Mouse (Mus musculus) kidney, embryonic 15.5 days (tissue): ENCODE measurements around the gene Snx29. TPM values are rescaled to one million over a fixed set of nuclear protein-coding genes. Genes with fewer than 3 reads are reported as not detected.
A peak's percentile ranks its signal among the peaks of the same experiment; 100 is the strongest.
"Not testable (repeated sequence)": the region's sequence is repeated elsewhere in the genome, so short reads cannot be mapped to it uniquely, and the experiment has no call there.

Experiments
- ATAC-seq: fragments of 200-750 bp; cut with Nextera tagmentation; replicated peaks from 2 replicates; pipeline ENCODE4 v1.8.0; 2017; ENCODE audit warnings: moderate TSS enrichment; ENCODE audit not compliant: low FRiP score
- H3K27ac ChIP-seq: fragments of 300-500 bp; sonication (generic); 2 replicates; pipeline ENCODE4 v1.5.1; 2015; ENCODE audit warnings: mild to moderate bottlenecking, inconsistent platforms
- H3K27me3 ChIP-seq: fragments of 300-500 bp; sonication (generic); 2 replicates; pipeline ENCODE4 v1.6.1; 2015; ENCODE audit warnings: inconsistent platforms
- H3K36me3 ChIP-seq: fragments of 300-500 bp; sonication (generic); 2 replicates; pipeline ENCODE4 v1.6.1; 2015; ENCODE audit warnings: inconsistent platforms
- H3K4me1 ChIP-seq: fragments of 300-500 bp; sonication (generic); 2 replicates; pipeline ENCODE4 v1.6.1; 2015; ENCODE audit warnings: inconsistent platforms
- H3K4me2 ChIP-seq: fragments of 300-500 bp; sonication (generic); 2 replicates; pipeline ENCODE4 v1.6.1; 2015; ENCODE audit warnings: moderate library complexity, mild to moderate bottlenecking, inconsistent platforms
- H3K4me3 ChIP-seq: fragments of 300-500 bp; sonication (generic); replicated peaks from 2 replicates; pipeline ENCODE4 v1.5.1; 2015; ENCODE audit warnings: mild to moderate bottlenecking, inconsistent platforms
- H3K9ac ChIP-seq: fragments of 300-500 bp; sonication (generic); 2 replicates; pipeline ENCODE4 v1.6.1; 2015; ENCODE audit warnings: mild to moderate bottlenecking, inconsistent platforms
- H3K9me3 ChIP-seq: fragments of 300-500 bp; sonication (generic); replicated peaks from 2 replicates; pipeline ENCODE4 v1.6.1; 2016; ENCODE audit warnings: inconsistent platforms
- WGBS: fragments of 180-500 bp; shearing (Covaris S2); methylation state at CpG from one replicate; pipeline ENCODE4 v1.1.7; 2015; ENCODE audit warnings: mixed read lengths; 5-methylcytosine and 5-hydroxymethylcytosine counted together
- polyA plus RNA-seq: library from polyadenylated mRNA; unstranded; fragments of >200 nt; fragmentation: Nextera tagmentation; extraction: Ambion mirVana; gene quantifications from 2 replicates; pipeline ENCODE4 v1.2.1, GENCODE M21; 2015

Snx29 gene
- 17.1 and 19.8 TPM in 2 replicates for polyA plus RNA-seq

DNA sequence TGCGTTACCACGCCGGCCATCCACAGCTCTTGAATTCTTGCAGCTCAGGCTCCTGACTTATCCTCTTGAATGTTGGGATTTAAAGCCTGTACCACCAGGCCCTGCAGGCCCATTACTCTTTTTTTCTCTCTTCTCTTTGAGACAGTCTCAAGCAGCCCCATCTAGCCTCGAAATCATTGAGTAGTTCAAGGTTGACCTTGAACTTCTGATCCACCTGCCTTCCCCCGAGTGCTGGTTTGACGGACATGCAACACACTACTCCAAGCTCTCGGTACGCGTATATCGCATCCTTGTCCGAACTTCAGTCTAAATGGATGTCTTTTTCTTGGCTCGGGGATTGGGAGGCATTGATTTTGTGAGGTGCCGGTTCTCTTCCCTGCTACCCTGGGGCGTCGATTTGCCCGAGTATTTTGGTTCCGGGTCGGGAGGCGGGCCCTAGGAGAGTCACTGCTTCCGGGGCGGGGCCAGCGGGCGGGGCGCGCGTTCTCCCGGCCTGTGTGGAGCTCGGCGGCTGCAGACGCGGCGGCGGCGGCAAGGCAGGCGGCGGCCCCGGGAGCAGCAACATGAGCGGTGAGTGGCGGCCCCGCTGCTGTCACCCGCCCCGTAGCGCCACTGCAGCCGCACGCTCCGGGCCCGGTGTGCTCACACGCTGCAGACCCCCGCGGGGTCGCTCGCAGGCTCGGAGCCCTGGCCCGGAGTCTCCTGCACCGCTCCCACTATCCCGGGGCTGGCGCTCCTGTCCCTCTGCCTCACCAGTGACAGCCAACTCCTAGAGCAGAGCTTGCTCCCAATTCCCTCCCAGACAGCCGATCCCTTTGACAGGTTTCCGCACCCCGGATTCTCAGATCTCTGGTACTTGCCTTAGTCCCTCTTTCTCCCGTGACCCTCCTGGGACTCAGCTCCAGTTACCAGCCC lies at the start of gene Snx29:
Gene Snx29, plus strand, starts transcription at position 500 of the 915 bp plus-strand sequence.
- no peaks in the 10 kb centered on the region for H3K36me3 ChIP-seq
- 4% methylated on average over 61 of the region's 61 CpGs for WGBS
- H3K27ac ChIP-seq: peak within 1 kb of the TSS; percentile 86
- H3K4me1 ChIP-seq: peaks cover 18% of the 10 kb centered on the region
- H3K4me2 ChIP-seq: peak within 1 kb of the TSS; percentile 82
- H3K4me3 ChIP-seq: peak within 1 kb of the TSS; percentile 89
- no peaks in the 10 kb centered on the region for H3K9me3 ChIP-seq
- no peaks in the 10 kb centered on the region for H3K27me3 ChIP-seq
- ATAC-seq: peak; percentile 98
- H3K9ac ChIP-seq: peak within 1 kb of the TSS; percentile 85

DNA sequence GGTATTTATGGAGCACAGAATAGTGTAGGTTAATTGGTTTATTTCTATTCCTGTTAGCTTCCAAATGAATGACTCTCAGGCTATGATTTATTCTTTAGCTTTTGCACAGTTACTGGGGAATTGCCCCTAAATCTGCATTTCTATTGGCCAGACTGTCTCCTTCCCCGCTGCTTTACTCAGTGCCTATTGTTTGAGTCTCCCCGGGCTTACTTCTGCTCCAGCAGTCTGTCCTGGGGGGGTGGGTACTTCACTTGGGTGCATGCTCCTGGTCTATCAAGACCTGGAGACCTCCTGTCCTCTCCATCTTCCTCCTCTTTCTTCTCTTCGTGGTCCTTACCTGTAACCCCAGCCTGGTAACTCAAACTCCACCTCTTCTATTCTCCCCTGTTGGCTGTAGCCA lies 45.8 kb upstream of the Snx29 start:
- H3K9me3 ChIP-seq: no peaks in the 10 kb centered on the region
- ATAC-seq: no peak
- H3K4me3 ChIP-seq: no peak overlapping the region
- H3K27me3 ChIP-seq: no peaks in the 10 kb centered on the region
- no peaks in the 10 kb centered on the region for H3K4me1 ChIP-seq
- no peak overlapping the region for H3K9ac ChIP-seq
- WGBS: 41% methylated on average over 3 of the region's 3 CpGs
- no peaks in the 10 kb centered on the region for H3K36me3 ChIP-seq
- no peak overlapping the region for H3K4me2 ChIP-seq
- no peak overlapping the region for H3K27ac ChIP-seq

GRCm38 (mm10) chr16:11278778-11279177 lies 43.9 kb upstream of the Snx29 start:
- no peak overlapping the region for H3K9ac ChIP-seq
- ATAC-seq: no peak
- no peaks in the 10 kb centered on the region for H3K4me1 ChIP-seq
- H3K27me3 ChIP-seq: no peaks in the 10 kb centered on the region
- no peak overlapping the region for H3K27ac ChIP-seq
- no peak overlapping the region for H3K4me3 ChIP-seq
- H3K36me3 ChIP-seq: no peaks in the 10 kb centered on the region
- WGBS: 80% methylated on average over 6 of the region's 6 CpGs
- H3K9me3 ChIP-seq: no peaks in the 10 kb centered on the region
- no peak overlapping the region for H3K4me2 ChIP-seq

GRCm38 (mm10) chr16:11282655-11283232 lies 40.0 kb upstream of the Snx29 start:
- H3K9me3 ChIP-seq: no peaks in the 10 kb centered on the region
- no peaks in the 10 kb centered on the region for H3K36me3 ChIP-seq
- no peaks in the 10 kb centered on the region for H3K4me1 ChIP-seq
- H3K27me3 ChIP-seq: no peaks in the 10 kb centered on the region
- 85% methylated on average over 5 of the region's 5 CpGs for WGBS
- no peak overlapping the region for H3K9ac ChIP-seq
- no peak overlapping the region for H3K27ac ChIP-seq
- H3K4me2 ChIP-seq: no peak overlapping the region
- H3K4me3 ChIP-seq: no peak overlapping the region
- no peak for ATAC-seq

GRCm38 (mm10) chr16:11284881-11285280 lies 37.8 kb upstream of the Snx29 start:
- no peak for ATAC-seq
- no peak overlapping the region for H3K27ac ChIP-seq
- H3K4me2 ChIP-seq: no peak overlapping the region
- WGBS: 86% methylated on average over 2 of the region's 2 CpGs
- no peaks in the 10 kb centered on the region for H3K4me1 ChIP-seq
- H3K4me3 ChIP-seq: no peak overlapping the region
- no peaks in the 10 kb centered on the region for H3K27me3 ChIP-seq
- peaks cover 8% of the 10 kb centered on the region; the same call in 1 of the 2 replicates for H3K9me3 ChIP-seq
- H3K9ac ChIP-seq: no peak overlapping the region
- H3K36me3 ChIP-seq: no peaks in the 10 kb centered on the region

DNA sequence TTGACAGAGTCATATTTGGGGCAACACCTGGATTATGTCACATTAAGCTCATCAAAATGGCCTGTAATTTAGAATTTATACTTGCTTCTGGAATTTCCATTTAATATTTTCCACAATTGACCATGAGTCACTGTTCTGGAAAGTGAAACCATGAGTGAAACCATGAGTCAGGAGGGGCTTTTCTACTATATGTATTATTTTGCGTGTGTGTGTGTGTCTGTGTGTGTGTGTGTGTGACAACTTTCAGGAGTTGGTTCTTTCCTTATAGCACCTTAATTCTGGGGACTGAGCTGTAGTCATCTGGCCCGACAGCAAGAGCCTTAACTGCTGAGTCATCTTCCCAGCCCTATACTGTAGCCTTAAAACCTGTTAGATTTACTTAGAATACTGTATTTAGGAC lies 36.8 kb upstream of the Snx29 start:
- Histone ChIP-seq H3K4me3 (no peak overlapping the region), H3K36me3 (no peaks in the 10 kb centered on the region), H3K9me3 (peaks cover 16% of the 10 kb centered on the region; the same call in 1 of the 2 replicates), H3K4me1 (no peaks in the 10 kb centered on the region), H3K4me2 (no peak overlapping the region), H3K27me3 (no peaks in the 10 kb centered on the region), H3K9ac (no peak overlapping the region), H3K27ac (no peak overlapping the region)
- 92% methylated on average over 2 of the region's 2 CpGs for WGBS
- ATAC-seq: no peak

GRCm38 (mm10) chr16:11288873-11289272 lies 33.8 kb upstream of the Snx29 start:
- H3K4me3 ChIP-seq, H3K4me1 ChIP-seq, H3K27ac ChIP-seq, ATAC-seq, H3K9ac ChIP-seq, H3K27me3 ChIP-seq, H3K4me2 ChIP-seq, H3K36me3 ChIP-seq: not testable (repeated sequence)
- H3K9me3 ChIP-seq: peaks cover 16% of the 10 kb centered on the region; the same call in 1 of the 2 replicates
- WGBS: 92% methylated on average over 8 of the region's 8 CpGs

- 80% methylated on average over 4 of the region's 4 CpGs for WGBS
- not testable (repeated sequence) for ATAC-seq, H3K27ac ChIP-seq, H3K27me3 ChIP-seq, H3K4me3 ChIP-seq, H3K9me3 ChIP-seq, H3K4me2 ChIP-seq, H3K4me1 ChIP-seq, H3K9ac ChIP-seq, H3K36me3 ChIP-seq
Measured at GRCm38 (mm10) chr16:11295583-11295982, 27.1 kb upstream of the Snx29 start.

GRCm38 (mm10) chr16:11297700-11298099 lies 25.0 kb upstream of the Snx29 start:
- not testable (repeated sequence) for H3K4me2 ChIP-seq, H3K36me3 ChIP-seq, H3K27ac ChIP-seq, H3K27me3 ChIP-seq, H3K4me3 ChIP-seq, H3K9ac ChIP-seq, H3K9me3 ChIP-seq, H3K4me1 ChIP-seq, ATAC-seq
- 59% methylated on average over 1 of the region's 1 CpGs for WGBS

GRCm38 (mm10) chr16:11303741-11304140 lies 19.0 kb upstream of the Snx29 start:
- Histone ChIP-seq H3K9ac (no peak overlapping the region), H3K4me2 (no peak overlapping the region), H3K4me1 (no peaks in the 10 kb centered on the region), H3K9me3 (no peaks in the 10 kb centered on the region), H3K4me3 (no peak overlapping the region), H3K27ac (no peak overlapping the region), H3K27me3 (no peaks in the 10 kb centered on the region), H3K36me3 (no peaks in the 10 kb centered on the region)
- ATAC-seq: no peak

DNA sequence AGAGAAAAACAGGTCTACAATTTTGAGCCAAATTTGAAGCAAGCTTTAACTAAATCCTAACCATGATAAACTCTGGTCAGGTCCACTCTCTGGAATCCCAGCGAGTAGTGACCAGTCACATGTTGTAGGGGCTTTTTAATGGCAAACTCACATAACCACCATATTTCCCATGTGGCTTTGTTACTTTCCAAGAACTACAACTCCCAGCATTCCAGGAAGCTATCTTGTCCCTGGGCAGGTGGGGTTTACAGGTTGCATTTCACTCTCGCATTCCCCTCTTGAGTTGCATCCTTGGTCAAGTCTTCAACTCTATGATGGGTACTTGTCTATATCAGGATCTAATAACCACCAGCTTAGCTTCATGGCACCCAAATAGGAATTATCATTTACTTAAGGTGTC lies 17.2 kb upstream of the Snx29 start:
- Histone ChIP-seq H3K4me2 (no peak overlapping the region), H3K27ac (no peak overlapping the region), H3K36me3 (no peaks in the 10 kb centered on the region), H3K4me1 (no peaks in the 10 kb centered on the region), H3K9me3 (no peaks in the 10 kb centered on the region), H3K4me3 (no peak overlapping the region), H3K9ac (no peak overlapping the region), H3K27me3 (no peaks in the 10 kb centered on the region)
- no peak for ATAC-seq
- WGBS: 85% methylated on average over 2 of the region's 2 CpGs

DNA sequence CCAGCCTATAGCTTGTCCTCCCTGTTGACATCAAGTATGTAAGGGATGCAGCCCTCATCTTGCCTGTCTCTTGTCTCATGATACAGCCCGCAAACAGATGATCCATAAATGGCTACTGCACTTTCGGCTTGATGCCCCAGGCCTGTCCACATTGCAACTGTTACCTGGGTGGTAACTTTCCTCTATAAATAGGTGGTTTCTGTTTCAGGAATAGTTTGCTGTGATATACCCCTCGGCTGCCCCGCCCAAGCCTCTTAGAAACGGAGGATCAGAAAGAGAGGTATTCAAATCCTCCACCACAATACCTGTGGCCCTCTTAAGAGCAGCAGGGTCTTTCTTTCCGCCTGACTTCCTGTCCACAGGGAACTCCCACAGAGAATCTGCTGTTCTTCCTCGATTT lies 9.2 kb upstream of the Snx29 start, which contains the start of gene Tnfrsf17:
Gene Tnfrsf17, plus strand, starts transcription at position 301 of the 400 bp plus-strand sequence.
- Histone ChIP-seq H3K36me3 (no peaks in the 10 kb centered on the region), H3K27ac (no peak within 1 kb of the TSS), H3K4me2 (no peak within 1 kb of the TSS), H3K9ac (no peak within 1 kb of the TSS), H3K4me1 (peaks cover 10% of the 10 kb centered on the region), H3K27me3 (no peaks in the 10 kb centered on the region), H3K4me3 (no peak within 1 kb of the TSS), H3K9me3 (no peaks in the 10 kb centered on the region)
- 72% methylated on average over 7 of the region's 7 CpGs for WGBS
- no peak for ATAC-seq
